Mouse (Mus musculus) liver, embryonic 11.5 days (tissue): ENCODE results near the gene Pdpk1. TPM values are rescaled to one million over a fixed set of nuclear protein-coding genes. Genes with fewer than 3 reads are reported as not detected.
"Not testable (repeated sequence)": the region's sequence is repeated elsewhere in the genome, so short reads cannot be mapped to it uniquely, and the experiment has no call there.

Experiments used
- ATAC-seq: fragments of 200-750 bp; cut with Nextera tagmentation; replicated peaks from 2 replicates; pipeline ENCODE4 v1.8.0; 2017; ENCODE audit warnings: moderate number of reproducible peaks, mild to moderate bottlenecking, moderate TSS enrichment, moderate library complexity; ENCODE audit not compliant: low FRiP score
- DNase-seq: peaks from one replicate; pipeline ENCODE4 v3.0.0-alpha.2; 2017; ENCODE audit warnings: low spot score
- H3K27ac ChIP-seq: fragments of 300-500 bp; sonication (generic); 2 replicates; pipeline ENCODE4 v1.5.1; 2014; ENCODE audit warnings: mild to moderate bottlenecking, low read depth, low read length, control low read depth
- H3K27me3 ChIP-seq: fragments of 300-500 bp; sonication (generic); replicated peaks from 2 replicates; pipeline ENCODE4 v1.6.1; 2014; ENCODE audit warnings: low read length, mixed read lengths; ENCODE audit not compliant: control insufficient read depth, insufficient read depth
- H3K36me3 ChIP-seq: fragments of 300-500 bp; sonication (generic); 2 replicates; pipeline ENCODE4 v1.6.1; 2014; ENCODE audit warnings: mild to moderate bottlenecking, low read length, moderate library complexity, mixed read lengths; ENCODE audit not compliant: control insufficient read depth, insufficient read depth
- H3K4me1 ChIP-seq: fragments of 300-500 bp; sonication (generic); replicated peaks from 2 replicates; pipeline ENCODE4 v1.6.1; 2014; ENCODE audit warnings: low read length, mixed read lengths; ENCODE audit not compliant: control insufficient read depth, insufficient read depth
- H3K4me2 ChIP-seq: fragments of 300-500 bp; sonication (generic); 2 replicates; pipeline ENCODE4 v1.6.1; 2014; ENCODE audit warnings: mild to moderate bottlenecking, control low read depth, moderate library complexity
- H3K4me3 ChIP-seq: fragments of 300-500 bp; sonication (generic); 2 replicates; pipeline ENCODE4 v1.5.1; 2014; ENCODE audit warnings: low read depth, low read length, control low read depth
- H3K9ac ChIP-seq: fragments of 300-500 bp; sonication (generic); 2 replicates; pipeline ENCODE4 v1.6.1; 2014; ENCODE audit warnings: low read depth, low read length, control low read depth
- H3K9me3 ChIP-seq: fragments of 300-500 bp; sonication (generic); 2 replicates; pipeline ENCODE4 v1.6.1; 2016; ENCODE audit warnings: low read length, inconsistent platforms, mixed read lengths; ENCODE audit not compliant: control insufficient read depth
- WGBS: fragments of 180-500 bp; shearing (Covaris S2); extraction: QIAGEN DNeasy Blood & Tissue Kit; methylation state at CpG from one replicate; pipeline ENCODE4 v1.1.7; 2014; 5-methylcytosine and 5-hydroxymethylcytosine counted together
- polyA plus RNA-seq: library from polyadenylated mRNA; unstranded; fragments of >200 nt; fragmentation: Nextera tagmentation; extraction: Ambion mirVana; gene quantifications from 2 replicates; pipeline ENCODE4 v1.2.1, GENCODE M21; 2014

Pdpk1 gene
- polyA plus RNA-seq, 1 experiment from 2014 or later, result 31.8 TPM

DNA sequence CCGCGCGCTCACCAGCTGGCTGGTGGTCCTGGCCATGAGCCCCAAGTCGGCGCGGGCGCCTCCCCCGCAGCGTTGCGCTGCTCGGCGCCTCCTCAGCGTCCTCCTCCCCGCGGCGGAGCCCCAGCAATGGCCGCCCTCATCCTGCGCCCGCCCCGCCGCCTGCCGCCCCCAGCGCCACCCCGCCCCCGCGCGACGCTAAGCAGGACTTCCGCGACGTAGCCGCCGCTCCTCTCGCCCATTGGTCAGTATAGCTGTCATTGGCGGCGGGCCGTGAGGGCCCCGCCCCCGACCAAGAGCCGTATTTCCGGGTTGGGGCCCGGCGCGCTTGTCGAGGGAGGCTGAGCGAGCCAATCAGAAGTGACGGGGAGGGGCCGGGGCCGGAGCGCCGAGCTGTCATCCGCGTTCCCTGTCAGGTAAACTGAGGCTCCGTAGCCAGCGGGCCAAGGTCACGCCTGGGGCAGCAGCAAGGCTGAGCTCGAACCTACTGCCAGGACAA, 9.3 kb downstream of the Pdpk1 start:
- ATAC-seq (peak; percentile 97), DNase-seq (peak; percentile 92)
- H3K4me1 ChIP-seq, result peaks cover 17% of the 10 kb centered on the region
- H3K9ac ChIP-seq, result peak overlapping the region; percentile 85
- H3K36me3 ChIP-seq, result no peaks in the 10 kb centered on the region
- H3K27ac ChIP-seq, result peak overlapping the region; percentile 78
- WGBS, result under 1% methylated on average over 55 of the region's 57 CpGs
- no peaks in the 10 kb centered on the region for H3K9me3 ChIP-seq
- H3K27me3 ChIP-seq, result no peaks in the 10 kb centered on the region
- H3K4me3 ChIP-seq, result peak overlapping the region; percentile 75
- H3K4me2 ChIP-seq, result peak overlapping the region; percentile 84

DNA sequence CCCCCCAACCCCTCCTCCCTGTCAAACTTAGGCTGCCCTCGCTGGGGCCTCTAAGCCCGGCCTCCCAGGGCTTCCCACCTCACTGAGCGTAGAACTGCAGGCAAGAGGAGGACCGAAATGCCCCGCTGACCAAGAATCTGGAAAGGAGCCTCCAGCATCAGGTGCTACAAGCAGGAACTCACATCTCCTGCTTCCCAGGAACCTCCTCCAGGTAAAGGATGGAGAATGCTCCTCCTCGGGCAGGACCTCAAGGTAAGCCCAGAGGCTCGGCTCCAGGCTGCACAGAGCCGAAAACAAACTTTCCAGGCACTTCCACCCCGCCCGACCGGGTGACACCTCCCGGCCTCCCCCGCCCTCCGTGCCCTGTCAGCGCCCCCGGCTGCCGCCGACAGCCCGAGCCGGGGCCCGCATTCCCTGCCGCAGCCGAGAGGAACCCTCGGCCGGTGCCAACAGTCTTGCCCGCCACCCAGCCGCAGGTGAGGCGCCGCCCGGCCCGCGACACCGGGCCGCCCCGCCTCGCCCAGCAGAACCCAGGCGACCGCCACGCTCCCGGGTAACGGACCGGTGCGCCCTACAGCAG, 9.8 kb downstream of the Pdpk1 start:
- no peaks in the 10 kb centered on the region for H3K36me3 ChIP-seq
- H3K4me3 ChIP-seq, result peak overlapping the region; percentile 75
- peak overlapping the region; percentile 84 for H3K4me2 ChIP-seq
- H3K27ac ChIP-seq, result peak overlapping the region; percentile 78
- no peaks in the 10 kb centered on the region for H3K27me3 ChIP-seq
- peak; percentile 62 for ATAC-seq
- peaks cover 17% of the 10 kb centered on the region for H3K4me1 ChIP-seq
- peak; percentile 67 for DNase-seq
- under 1% methylated on average over 43 of the region's 43 CpGs for WGBS
- no peaks in the 10 kb centered on the region for H3K9me3 ChIP-seq
- peak overlapping the region; percentile 85 for H3K9ac ChIP-seq

DNA sequence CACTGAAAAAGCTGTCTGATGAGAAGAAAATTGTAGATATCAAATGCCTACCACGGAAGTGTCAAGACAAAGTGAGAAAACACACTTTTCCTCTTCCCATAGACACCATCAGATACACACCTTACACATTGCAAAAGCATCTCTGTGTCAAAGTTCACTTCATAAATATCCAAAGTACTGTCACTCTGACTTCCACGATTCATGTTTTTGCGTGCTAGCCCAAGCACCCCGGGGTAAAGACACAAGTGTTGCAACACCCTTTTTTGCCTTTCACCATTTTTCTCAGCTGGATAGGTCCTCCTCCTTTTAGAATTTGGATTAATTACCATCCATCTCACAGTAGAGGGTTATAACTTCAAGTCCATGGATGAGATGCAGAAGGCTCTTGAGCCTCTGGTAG, 10.8 kb downstream of the Pdpk1 start:
- no peaks in the 10 kb centered on the region for H3K27me3 ChIP-seq
- WGBS, result 87% methylated on average over 4 of the region's 4 CpGs
- no peak for DNase-seq
- H3K9ac ChIP-seq, result peak overlapping the region; percentile 85
- ATAC-seq, result no peak
- no peak overlapping the region for H3K27ac ChIP-seq
- peak overlapping the region; percentile 75 for H3K4me3 ChIP-seq
- H3K4me2 ChIP-seq, result peak overlapping the region; percentile 84
- no peaks in the 10 kb centered on the region for H3K36me3 ChIP-seq
- peaks cover 17% of the 10 kb centered on the region for H3K4me1 ChIP-seq
- H3K9me3 ChIP-seq, result no peaks in the 10 kb centered on the region

DNA sequence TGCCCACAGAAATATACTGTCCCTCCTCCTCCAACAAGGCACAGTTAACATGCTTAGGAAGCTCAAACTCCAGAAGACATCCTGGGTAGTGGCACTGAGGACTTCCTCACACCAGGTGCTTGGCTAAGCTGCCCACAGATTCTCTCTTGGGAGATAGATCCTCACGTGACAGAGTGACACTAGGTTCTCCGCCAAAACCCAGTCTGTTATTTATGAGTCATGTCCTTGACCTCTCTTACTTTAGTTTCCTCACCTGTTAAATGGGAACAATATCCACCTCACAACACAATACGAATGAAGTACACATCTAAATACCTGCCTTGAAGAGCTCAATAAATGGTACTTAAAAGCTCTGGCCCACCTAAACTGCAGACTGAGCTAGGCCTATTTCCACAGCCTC, 11.5 kb downstream of the Pdpk1 start:
- no peak for ATAC-seq
- Histone ChIP-seq H3K9me3 (no peaks in the 10 kb centered on the region), H3K9ac (no peak overlapping the region), H3K27ac (no peak overlapping the region), H3K27me3 (no peaks in the 10 kb centered on the region), H3K4me3 (no peak overlapping the region), H3K4me1 (peaks cover 22% of the 10 kb centered on the region), H3K36me3 (no peaks in the 10 kb centered on the region), H3K4me2 (peak overlapping the region; percentile 84; the same call in 1 of the 2 replicates)
- no peak for DNase-seq
- WGBS, result 80% methylated on average over 3 of the region's 3 CpGs

DNA sequence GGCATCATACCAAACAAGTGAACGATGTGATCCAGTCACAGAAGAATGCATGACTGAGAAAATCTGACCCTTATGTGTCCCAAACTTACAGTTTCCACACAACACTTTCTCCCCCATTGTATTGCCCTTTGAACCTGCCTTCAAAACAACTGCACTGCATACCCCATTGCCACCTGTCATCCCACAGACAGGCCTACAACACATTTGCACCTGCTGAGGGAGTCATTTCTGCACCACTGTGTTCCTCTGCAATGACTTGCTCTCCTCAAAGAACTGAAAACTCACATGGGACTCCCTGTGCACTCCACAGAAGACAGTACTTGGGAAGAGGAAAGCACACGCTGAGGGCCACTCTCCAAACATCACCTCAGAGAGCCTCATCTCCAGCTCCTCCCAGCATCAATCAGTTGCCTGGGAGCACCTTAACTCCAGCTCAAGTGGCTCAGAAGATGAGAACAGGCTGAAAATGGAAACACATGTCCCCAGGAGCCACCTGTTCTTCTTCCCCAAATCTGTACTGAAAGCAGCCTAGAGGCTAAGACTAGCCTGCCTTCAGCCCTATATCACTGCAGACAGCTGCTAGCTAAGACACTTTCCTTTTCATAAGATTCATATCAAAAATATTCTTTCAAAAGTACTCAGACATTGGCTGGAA, 13.4 kb downstream of the Pdpk1 start:
- DNase-seq, result no peak
- Histone ChIP-seq H3K27ac (no peak overlapping the region), H3K4me3 (no peak overlapping the region), H3K4me2 (no peak overlapping the region), H3K4me1 (peaks cover 25% of the 10 kb centered on the region), H3K9me3 (no peaks in the 10 kb centered on the region), H3K27me3 (no peaks in the 10 kb centered on the region), H3K9ac (no peak overlapping the region), H3K36me3 (no peaks in the 10 kb centered on the region)
- ATAC-seq, result no peak
- 86% methylated on average over 2 of the region's 2 CpGs for WGBS

DNA sequence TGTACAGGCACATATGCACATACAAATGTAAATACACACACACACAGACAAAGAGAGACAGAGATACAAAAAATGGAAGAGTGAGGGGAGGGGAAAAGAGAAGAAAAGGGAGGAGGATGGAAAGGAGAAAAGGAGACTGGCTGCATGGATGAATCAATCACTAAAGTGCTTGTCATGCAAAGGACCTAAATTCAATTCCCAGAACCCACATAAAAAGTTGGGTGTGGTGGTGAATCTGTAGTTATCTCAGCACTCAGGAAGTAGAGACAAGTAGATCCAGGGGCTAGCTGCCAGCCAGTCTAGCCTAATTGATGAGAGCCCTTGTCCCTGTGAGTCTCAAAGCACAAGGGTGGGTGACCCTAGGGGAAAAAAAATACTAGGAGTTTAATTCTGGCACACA, 16.7 kb downstream of the Pdpk1 start:
- Histone ChIP-seq H3K36me3 (no peaks in the 10 kb centered on the region), H3K27ac (no peak overlapping the region), H3K4me1 (peaks cover 8% of the 10 kb centered on the region), H3K9me3 (no peaks in the 10 kb centered on the region), H3K27me3 (no peaks in the 10 kb centered on the region), H3K4me2 (no peak overlapping the region), H3K9ac (no peak overlapping the region), H3K4me3 (no peak overlapping the region)
- ATAC-seq, result no peak
- DNase-seq, result no peak

DNA sequence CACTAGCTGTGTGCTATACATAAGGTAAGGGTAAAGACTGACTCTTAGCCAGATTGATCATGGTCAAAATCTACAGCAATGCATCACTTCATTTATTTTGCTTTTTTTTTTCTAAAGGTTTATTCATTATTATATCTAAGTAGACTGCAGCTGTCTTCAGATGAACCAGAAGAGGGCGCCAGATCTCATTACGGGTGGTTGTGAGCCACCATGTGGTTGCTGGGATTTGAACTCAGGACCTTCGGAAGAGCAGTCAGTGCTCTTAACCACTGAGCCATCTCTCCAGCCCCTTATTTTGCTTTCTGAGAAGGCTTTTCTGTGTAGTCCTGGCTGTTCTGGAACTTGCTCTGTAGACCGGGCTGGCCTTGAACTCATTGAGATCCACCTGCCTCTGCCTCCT, 17.8 kb downstream of the Pdpk1 start:
- H3K27me3 ChIP-seq, H3K4me1 ChIP-seq, DNase-seq, H3K9me3 ChIP-seq, H3K36me3 ChIP-seq, H3K4me2 ChIP-seq, H3K27ac ChIP-seq, ATAC-seq, H3K9ac ChIP-seq, H3K4me3 ChIP-seq: not testable (repeated sequence)
- 83% methylated on average over 4 of the region's 4 CpGs for WGBS

DNA sequence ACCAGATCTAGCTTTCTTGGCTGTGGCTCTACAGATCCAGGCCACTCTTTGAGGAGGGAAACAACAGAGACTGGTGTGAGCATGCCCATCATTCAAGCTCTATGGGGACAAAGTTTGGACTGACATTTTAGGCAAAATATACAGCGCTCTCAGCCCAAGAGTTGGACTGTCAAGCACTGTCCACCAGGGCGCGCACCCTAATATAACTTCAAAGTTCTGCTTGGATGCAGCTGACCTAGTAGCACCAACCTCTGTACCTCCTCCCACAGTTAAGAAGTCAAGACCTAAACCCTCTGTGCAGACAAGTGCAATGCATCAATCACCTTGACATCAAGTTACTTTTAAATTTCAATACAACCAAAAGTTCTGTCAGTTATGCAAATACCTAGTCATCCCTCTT, 19.2 kb downstream of the Pdpk1 start:
- no peak for DNase-seq
- ATAC-seq, result no peak; the same call in 1 of the 2 replicates
- Histone ChIP-seq H3K4me3 (no peak overlapping the region), H3K4me1 (peaks cover 8% of the 10 kb centered on the region), H3K9me3 (no peaks in the 10 kb centered on the region), H3K27ac (no peak overlapping the region), H3K4me2 (no peak overlapping the region), H3K36me3 (no peaks in the 10 kb centered on the region), H3K27me3 (no peaks in the 10 kb centered on the region), H3K9ac (no peak overlapping the region)
- 80% methylated on average over 3 of the region's 3 CpGs for WGBS

DNA sequence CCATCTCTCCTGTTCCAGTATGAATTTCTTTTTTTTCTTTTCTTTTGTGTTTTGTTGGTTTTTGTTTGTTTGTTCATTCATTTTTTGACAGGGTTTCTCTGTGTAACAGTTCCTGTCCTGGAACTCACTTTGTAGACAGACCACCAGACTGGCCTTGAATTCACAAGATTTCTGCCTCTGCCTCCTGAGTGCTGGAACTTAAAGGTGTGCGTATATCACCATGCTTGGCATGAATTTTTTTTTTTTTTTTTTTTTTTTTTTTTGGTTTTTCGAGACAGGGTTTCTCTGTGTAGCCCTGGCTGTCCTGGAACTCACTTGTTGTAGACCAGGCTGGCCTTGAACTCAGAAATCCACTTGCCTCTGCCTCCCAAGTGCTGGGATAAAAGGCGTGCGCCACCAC, 21.5 kb downstream of the Pdpk1 start:
- H3K27ac ChIP-seq, DNase-seq, H3K9ac ChIP-seq, H3K27me3 ChIP-seq, H3K9me3 ChIP-seq, H3K4me2 ChIP-seq, H3K4me3 ChIP-seq, H3K4me1 ChIP-seq, H3K36me3 ChIP-seq, ATAC-seq: not testable (repeated sequence)
- WGBS, result 86% methylated on average over 4 of the region's 4 CpGs
